Mouse (Mus musculus) granulocyte monocyte progenitor cell, adult 5-6 weeks (primary cell): Measurements from ENCODE around the gene Slc12a8. TPM values are rescaled to one million over a fixed set of nuclear protein-coding genes. Genes with fewer than 3 reads are reported as not detected.

Source experiments
- ATAC-seq: replicated peaks from 2 replicates; pipeline ENCODE4 v1.8.0; 2016; ENCODE audit warnings: mild to moderate bottlenecking, moderate TSS enrichment, inconsistent platforms; ENCODE audit not compliant: poor library complexity, severe bottlenecking
- total RNA-seq, 2 experiments: library from RNA; stranded (forward) in 1 of 2; stranded (reverse) in 1 of 2; fragments of 200-712, 200-1000 nt in 1 of 2; fragments of >200 nt in 1 of 2; fragmentation: Nextera tagmentation in 1 of 2; gene quantifications; 2 replicates each; pipeline ENCODE4 v1.2.3; 2014 to 2017

Slc12a8 gene
- total RNA-seq, 2 experiments from 2014 or later: not detected

- ATAC-seq: no peak
These were observed 64.6 kb downstream of the Slc12a8 start for GRCm38 (mm10) chr16:33581661-33582099.

GRCm38 (mm10) chr16:33582495-33582894, 65.4 kb downstream of the Slc12a8 start:
- ATAC-seq: no peak

- ATAC-seq: no peak
These were observed 66.2 kb downstream of the Slc12a8 start for GRCm38 (mm10) chr16:33583333-33583732.

GRCm38 (mm10) chr16:33583881-33584454, 66.8 kb downstream of the Slc12a8 start:
- peak; percentile 62 for ATAC-seq

GRCm38 (mm10) chr16:33584455-33585082, 67.4 kb downstream of the Slc12a8 start:
- ATAC-seq: peak; percentile 50

- ATAC-seq: no peak
These were observed 67.9 kb downstream of the Slc12a8 start for GRCm38 (mm10) chr16:33585083-33585460.

- ATAC-seq: no peak
These were observed 70.4 kb downstream of the Slc12a8 start for GRCm38 (mm10) chr16:33587283-33588127.

- no peak for ATAC-seq
These were observed 71.7 kb downstream of the Slc12a8 start for GRCm38 (mm10) chr16:33588845-33589244.

GRCm38 (mm10) chr16:33590438-33590837, 73.3 kb downstream of the Slc12a8 start:
- no peak for ATAC-seq

GRCm38 (mm10) chr16:33591390-33592067, 74.4 kb downstream of the Slc12a8 start:
- peak; percentile 50 for ATAC-seq

GRCm38 (mm10) chr16:33592286-33592685, 75.2 kb downstream of the Slc12a8 start:
- ATAC-seq: no peak

- ATAC-seq: no peak
These were observed 76.3 kb downstream of the Slc12a8 start for GRCm38 (mm10) chr16:33593467-33593866.

- ATAC-seq: no peak
These were observed 77.1 kb downstream of the Slc12a8 start for GRCm38 (mm10) chr16:33594037-33594771.

- ATAC-seq: no peak
These were observed 78.2 kb downstream of the Slc12a8 start for GRCm38 (mm10) chr16:33595235-33595769.

- no peak for ATAC-seq
These were observed 79.1 kb downstream of the Slc12a8 start for GRCm38 (mm10) chr16:33596213-33596612.

GRCm38 (mm10) chr16:33600216-33600615, 83.1 kb downstream of the Slc12a8 start:
- ATAC-seq: peak; percentile 53

- no peak for ATAC-seq
These were observed 84.2 kb downstream of the Slc12a8 start for GRCm38 (mm10) chr16:33601299-33601698.

- no peak for ATAC-seq
These were observed 88.8 kb downstream of the Slc12a8 start for GRCm38 (mm10) chr16:33605647-33606596.
